Mouse (Mus musculus): ENCODE measurements around the gene Pde10a.

Pde10a gene

DNA sequence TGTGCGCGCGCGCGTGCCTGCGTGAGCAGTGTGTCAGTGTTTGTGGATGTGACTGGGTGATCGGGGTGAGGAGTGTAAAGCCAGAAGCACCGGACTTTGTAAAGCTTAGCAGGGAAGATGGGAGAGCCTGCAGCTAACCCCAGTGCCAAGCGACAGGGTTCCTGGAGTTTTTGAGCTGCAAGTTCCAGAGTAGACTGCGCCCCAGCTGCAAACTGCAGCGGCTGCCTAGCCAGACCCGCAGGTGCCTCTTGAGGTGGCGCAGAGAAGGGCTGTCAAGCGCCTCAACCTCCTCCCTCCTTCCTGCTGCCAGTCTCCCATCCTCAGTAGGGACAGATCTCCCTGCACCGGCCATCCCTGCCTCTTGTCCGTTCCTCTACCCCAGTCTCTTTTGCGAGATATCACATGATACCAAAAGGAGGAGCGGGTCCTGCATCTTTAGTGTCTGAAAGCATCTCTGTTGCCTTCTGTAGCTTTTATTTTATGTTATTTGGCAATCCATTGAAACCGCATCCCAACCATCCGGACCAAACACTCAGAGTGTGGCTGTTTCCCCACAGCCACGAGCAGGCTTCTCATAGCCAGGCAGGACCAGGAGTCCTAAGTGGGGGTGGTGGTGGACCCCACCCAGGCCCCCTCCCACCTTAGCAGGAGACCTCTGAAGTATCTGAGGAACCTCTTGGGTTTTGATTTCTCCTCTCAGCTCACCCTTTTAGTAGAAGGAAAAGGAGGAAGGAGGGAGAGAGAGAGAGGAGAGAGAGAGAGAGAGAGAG, 984 bp downstream of the Pde10a start:
- DNase-seq (ENCODE audit: low spot score): no peak

DNA sequence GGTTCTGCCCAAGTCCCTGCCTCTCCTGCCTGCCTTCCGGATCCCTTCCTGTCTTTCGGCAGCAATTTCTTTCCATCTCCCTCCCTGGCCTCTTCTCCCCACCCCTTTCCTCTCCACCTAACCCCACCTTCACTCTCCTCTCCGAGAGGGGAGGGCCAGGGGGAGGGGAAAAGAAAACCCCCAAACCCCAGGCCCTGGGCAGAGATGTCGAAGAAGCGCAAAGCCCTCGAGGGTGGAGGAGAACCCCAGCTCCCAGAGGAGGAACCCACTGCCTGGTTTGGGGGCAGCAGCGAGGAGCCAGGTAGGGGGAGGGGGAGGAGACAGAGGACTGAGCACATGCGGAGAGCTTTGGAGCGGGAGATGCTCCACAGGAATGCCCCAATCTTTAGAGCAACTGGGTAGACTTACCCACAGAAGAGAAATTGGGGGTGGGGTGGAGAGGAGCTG, 1.7 kb downstream of the Pde10a start:
- no peak for DNase-seq (ENCODE audit: low spot score)

DNA sequence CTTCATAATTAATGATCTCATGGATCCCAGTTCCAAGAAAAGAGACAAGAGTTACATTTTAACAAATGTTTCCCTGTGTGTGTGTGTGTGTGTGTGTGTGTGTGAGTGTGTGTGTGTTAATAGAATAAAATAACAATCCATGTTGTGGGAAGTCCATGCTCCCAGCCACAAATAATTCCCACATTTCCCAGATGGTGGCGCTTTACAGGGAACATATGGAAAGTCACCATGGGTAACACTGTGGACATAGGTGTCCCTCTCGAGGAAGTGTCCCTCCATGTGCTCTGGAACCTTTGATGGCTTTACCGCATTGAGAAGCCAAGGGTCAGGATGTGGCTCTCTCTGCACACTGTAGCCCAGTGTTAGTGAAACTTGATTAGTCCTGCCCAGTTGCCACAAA, 3.5 kb downstream of the Pde10a start:
- no peak for DNase-seq (ENCODE audit: low spot score)

DNA sequence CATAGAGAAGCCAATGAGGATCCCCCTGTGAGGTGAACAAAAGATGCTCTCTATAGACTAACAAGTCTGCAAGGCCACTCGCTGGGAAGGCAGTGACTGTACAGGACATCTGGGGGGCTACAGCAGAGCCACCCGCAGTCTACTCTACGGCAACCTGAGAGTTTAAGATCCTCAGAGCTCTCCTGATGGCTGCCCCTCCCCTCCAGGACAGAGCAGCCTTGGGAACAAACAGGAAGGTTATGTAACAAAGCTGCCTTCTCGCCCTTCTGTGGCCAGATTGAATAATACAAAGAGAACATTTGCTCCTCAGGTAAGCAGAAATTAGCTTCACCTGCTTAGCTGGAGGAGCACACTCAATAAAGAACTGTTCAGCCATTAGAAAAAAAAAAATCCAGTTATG, 7.4 kb downstream of the Pde10a start:
- DNase-seq (ENCODE audit: low spot score): no peak

DNA sequence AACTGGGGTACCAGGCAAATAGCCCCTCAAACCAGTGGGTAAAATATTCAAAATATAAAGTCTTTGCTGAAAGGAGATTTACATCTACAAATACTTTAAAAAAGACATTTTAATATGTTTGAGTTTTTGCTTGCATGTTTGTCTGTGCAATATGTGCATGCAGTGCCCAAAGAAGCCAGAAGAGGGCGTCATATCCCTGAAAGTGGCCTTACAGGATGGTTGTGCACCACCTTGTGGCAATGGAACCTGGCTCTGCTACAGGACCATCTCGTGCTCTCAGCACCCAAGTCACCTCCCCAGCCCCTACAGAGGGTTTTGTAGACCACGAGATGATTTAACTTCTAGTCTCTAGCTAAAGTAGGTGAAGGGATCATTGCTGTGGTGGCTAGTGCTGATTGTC, 8.7 kb downstream of the Pde10a start:
- no peak for DNase-seq (ENCODE audit: low spot score)

DNA sequence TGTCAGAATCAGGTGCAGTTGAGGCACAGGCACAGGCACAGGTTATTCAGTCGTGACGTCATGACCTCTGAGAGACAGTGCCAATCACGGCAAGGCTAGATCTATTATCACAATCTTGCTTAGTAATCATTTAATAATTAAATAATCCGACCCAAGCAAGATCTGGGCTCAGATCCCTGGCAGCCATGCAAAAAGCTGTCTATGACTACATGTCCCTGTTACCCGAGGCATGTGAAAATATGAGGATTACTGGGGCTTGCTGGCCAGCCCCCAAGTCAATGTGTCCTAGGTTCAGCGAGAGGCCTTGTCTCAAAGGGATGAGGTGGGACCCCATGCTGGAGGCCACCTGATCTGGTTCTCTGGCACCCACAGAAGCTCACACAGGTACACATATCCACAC, 11.3 kb downstream of the Pde10a start:
- no peak for DNase-seq (ENCODE audit: low spot score)

DNA sequence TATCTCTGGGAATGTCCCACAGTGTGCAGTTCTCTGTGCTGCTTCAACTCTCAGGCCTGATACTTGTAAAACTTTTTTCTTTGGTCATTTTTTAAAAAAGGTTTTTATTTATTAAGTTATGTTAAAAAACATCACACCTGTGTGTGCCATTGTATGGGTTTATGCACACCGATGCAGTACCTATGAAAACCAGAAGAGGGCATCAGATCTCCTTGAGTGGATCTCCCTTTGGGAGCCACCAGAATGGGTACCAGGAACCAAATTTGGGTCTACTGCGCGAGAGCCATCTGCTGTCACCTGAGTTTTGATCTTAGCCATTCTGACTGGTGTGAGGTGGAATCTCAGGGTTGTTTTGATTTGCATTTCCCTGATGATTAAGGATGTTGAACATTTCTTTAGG, 12.9 kb downstream of the Pde10a start:
- DNase-seq (ENCODE audit: low spot score): no peak

DNA sequence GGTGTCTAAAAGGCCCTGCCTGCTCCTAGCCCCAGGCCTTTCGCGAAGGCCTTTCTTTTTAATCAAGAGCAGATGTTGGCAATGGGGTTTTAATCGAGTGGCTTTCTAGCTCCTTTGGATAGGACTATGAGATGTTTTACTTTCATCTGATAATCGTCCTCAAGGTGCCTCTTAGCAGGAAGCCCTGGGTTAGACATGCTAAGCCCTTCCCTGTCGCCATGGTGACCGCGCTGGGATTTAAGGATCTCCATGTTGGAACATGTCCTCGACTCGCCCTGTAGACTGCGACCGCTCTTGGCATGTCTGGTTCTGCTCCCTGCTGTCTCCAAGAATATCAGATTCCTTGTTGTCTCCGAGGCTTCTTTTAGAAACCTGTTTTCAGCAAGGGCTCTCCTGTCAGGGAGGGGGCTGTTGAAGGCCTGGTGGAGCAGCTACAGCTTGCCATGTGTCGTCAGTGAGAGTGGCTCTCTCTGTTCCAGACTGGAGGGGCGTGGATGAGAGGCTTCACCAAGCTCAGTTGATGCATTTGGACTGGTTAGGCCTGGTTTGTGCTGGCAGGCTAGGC, 16.9 kb downstream of the Pde10a start:
- DNase-seq (ENCODE audit: low spot score): no peak

DNA sequence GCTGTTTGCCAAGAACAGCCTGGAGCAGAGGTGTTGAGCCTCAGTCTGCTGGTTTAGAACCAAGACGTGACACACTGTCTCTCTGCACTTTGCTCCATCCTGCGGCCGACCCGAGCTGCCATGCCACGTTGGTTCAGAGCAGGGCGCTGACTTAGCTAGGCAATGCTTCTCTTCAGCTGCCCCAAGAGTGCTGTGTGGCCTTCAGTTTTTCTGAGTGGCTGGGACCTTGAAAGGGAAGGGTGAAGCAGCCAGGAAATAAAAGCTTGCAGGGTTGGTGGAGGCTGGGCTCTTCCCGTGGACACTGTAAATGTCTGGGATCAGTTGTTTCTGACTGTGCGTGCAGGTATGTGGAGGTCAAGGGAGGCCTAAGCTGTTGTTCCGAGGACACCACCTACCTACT, 21.2 kb downstream of the Pde10a start:
- DNase-seq (ENCODE audit: low spot score): no peak

DNA sequence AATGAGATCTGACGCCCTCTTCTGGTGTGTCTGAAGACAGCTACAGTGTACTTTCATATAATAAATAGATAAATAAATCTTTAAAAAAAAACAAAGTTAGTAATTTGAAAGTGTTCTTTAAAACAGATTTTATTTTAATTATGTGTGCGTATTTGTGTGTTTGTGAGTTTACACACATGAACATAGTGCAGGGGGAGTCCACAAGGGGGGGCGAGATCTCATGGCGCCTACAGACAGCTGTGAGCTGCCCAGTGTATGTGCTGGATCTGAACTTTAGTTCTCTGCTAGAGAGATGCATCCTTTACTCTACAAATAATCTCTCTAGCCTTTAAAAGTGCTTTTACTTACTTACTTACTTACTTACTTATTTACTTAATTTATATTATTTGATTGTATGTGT, 23.6 kb downstream of the Pde10a start:
- no peak for DNase-seq (ENCODE audit: low spot score)

DNA sequence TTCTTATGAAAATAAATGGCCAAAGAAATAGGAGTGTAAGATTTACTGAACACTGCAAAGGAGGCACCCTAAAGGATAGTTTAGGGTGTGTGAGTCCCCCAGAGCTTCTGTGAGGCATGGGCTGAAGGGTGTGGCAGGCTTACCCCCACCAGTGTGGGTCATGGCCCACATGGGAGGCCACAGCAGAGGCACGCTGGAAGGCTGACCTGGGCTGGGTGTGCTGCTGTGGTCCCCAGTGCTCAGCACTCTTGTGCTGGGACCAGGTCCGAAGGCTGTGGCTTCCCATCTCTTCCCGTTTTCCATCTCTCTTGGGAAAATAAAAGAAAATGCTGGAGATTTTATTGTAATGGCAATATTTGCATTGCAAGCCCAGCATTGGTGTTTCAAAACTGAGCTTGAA, 26.5 kb downstream of the Pde10a start:
- DNase-seq (ENCODE audit: low spot score): no peak

DNA sequence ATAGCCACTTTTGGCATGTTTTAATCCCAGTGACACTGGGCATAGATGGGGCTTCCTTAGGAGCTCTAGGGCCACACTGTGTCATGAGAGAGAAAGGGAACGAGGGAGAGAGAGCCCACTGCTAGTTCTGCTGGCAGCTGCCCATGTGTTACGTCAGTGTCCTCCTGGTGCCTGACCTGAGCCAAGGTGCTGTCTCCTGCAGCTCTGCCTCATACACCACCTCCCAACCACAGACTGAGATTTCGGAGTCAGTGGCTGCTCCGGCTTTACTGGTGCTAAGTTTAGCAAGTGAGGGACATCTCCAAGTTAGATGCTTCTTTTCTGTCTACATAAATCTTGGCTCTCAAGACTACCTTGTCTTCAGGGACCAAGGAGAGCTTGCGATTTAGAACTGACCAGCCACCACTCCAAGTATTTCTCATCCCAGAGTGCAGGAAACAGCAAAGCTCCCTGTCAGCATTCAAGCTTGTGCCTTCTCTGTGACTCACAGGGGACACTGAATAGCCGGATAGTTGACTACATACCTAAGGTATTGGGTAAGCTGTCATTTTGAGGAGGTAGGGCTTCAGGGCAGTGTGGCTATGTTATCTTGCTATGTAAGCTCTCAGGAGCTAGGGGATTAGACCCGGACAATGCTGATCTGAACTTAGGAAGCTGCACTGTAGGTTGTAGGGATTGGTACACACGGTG, 27.3 kb downstream of the Pde10a start:
- no peak for DNase-seq (ENCODE audit: low spot score)

DNA sequence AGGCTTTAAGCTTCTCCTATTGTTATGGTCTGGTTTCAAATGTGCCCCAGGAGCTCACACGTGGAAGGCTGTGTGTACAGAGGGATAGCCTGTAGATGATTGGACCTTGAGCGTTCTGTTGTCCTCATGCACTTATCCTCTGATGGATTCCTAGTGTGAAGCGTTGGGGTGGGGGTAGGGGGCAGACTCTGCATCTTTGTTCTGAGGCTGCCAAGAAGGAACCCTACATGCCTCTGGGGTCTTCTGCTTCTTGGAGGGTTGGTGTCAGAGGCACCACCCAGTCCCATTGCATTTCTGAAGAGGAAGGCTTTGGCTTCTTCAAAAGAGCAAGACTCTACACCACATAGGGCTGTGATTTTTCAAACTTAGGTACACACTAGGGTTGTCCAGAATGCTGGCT, 28.4 kb downstream of the Pde10a start:
- DNase-seq (ENCODE audit: low spot score): no peak

DNA sequence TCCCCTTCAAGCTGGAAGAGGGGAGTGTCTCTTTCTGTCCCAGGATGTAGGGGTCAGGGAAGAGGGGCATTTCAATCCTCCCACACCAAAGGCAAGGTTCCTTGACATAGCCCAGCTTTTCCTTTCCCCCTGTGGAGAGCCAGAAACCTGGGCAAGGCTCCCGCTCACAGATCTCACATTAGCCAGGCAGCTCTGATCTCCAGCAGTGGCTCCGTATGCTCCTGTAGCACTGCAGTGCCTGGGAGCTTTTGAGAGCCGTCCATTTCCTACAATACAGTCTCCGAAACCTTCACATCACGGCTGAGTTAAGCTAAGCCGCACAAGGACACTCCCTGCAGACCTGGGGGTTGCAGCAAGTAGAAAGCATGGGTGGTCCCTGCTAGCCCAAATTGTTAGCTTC, 29.0 kb downstream of the Pde10a start:
- DNase-seq (ENCODE audit: low spot score): no peak

DNA sequence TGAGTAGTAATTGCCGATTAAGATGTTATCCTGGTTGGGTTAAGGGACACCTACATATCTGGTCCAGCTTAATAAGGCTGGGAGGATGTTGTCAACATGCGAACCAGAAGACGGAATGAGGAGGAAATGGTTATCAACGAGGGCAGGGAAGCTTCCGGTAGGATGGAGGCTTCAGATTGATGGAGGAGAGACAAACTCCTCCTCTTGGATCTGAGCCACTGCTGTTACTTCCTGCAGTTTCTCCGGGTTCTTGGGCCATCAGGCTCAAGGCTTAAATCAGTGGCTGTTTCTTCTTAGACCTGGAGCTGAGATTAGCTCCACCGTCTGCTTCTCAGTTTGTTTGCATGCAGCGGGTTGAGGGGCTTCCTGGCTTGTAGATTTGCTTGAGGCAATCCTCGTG, 30.6 kb downstream of the Pde10a start:
- DNase-seq (ENCODE audit: low spot score): no peak

DNA sequence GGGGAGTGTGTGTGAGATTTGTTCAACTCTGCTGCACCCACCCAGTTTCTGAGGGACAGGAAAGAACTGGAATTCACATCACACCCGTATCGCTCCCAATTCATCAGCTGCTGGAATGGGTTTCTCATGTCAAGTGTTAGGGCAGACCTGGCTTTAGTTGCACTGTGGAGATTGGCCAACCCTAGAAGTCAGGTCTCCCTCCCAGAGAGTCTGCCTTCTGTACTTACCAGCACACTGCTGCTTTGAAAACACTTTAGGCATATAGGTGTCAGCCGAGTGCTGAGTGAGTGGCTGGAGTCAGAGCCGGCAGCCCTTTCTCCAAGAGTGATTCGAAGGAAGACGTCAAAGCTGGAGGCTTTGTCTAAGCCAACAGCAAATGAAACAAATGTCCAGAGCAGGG, 31.1 kb downstream of the Pde10a start:
- DNase-seq (ENCODE audit: low spot score): no peak

DNA sequence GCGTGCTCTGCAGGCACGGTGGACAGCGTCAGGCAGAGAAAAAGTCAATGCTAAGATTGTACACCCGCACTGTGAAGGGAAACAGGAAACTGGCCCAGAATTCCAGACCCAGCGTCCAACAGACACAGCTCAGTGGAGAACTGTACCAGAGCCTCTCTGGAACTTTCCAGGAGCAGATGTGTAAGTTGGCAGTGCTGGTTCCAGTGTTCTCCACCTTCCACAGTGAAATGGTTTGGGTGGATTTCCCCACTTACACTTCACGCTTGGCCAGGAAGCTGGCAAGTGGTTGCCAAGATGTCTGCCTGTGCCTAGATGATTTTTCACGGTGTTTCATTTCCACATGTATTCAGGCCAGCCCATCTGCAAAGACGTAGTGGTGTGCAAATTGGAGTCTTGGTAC, 32.8 kb downstream of the Pde10a start:
- no peak for DNase-seq (ENCODE audit: low spot score)

DNA sequence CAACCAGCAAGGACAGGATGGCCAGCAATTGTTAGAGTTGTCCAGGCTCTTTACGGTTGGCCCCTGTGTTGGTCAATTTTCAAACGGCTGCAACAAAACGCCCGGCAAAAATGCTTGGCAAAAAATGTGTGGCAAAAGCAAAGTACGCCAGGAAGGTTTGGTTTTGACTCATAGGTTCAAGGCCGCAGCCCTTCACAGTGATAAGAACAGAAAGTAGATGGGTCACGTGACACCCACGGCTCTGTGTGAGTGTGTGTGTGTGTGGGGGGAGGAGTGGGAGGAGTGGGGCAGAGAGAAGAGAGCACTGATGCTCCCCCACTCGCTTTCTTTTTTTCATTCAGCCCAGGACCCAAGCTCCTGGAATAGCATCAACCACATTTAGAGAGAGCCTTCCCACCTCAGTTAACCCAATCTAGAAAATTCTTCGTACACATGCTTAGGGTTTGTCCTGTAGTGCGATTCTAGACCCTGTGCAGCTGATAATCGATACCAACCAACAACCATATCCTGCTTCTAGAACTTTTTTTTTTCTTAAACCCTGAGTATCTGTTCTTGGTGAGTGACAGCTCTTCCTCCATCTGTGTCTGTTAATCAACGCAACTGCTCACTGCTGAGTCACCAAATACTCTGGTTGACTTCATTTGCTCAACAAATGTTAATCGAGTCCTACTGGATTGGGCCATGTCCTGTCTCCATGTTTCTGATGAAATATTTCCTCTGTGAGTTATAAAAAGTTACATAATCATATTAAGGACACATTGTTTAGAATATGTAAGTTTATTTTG, 37.1 kb downstream of the Pde10a start:
- DNase-seq (ENCODE audit: low spot score): no peak

DNA sequence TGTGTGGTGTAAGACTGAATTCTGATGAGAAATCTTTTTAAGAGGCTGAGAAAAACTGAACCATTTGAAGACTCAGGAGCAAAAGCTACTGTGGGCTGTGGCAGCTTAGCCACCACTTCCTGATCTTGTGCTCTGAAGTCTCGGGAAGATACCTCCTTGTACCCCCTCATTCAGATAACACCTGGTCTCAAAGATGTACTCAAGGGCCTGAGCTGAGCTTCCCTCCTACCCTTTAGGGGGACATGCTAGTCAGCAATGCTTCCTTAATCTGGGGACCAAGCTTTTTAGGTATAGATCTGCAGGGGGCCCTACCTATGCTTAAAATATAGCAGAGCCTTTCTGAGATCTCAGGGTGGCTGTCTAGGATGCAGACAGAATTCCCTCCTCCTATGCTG, 37.7 kb downstream of the Pde10a start:
- no peak for DNase-seq (ENCODE audit: low spot score)

DNA sequence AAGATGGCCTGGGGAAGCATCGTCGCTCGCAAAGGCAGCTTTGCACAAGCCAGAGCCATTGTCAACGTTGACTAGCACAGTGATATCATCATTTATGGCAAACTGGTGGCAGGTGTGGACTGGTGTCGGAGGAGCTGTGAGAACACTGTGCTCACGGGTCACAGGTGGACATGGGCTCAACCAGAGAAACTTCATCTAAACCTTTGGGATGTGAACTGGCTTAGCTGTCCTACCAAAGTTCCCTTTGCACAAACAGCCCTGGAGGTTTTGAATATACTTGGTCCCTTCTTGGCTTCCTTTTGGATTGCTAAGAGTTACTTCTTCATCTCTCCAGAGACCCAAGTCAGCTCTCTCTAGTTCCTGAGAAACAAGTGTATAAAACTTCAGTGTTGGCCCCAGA, 41.7 kb downstream of the Pde10a start, which contains the start of gene Gm17087:
Gm17087 (minus strand) TSS at position 101 of the 400 bp plus-strand sequence.
- DNase-seq (ENCODE audit: low spot score): no peak

DNA sequence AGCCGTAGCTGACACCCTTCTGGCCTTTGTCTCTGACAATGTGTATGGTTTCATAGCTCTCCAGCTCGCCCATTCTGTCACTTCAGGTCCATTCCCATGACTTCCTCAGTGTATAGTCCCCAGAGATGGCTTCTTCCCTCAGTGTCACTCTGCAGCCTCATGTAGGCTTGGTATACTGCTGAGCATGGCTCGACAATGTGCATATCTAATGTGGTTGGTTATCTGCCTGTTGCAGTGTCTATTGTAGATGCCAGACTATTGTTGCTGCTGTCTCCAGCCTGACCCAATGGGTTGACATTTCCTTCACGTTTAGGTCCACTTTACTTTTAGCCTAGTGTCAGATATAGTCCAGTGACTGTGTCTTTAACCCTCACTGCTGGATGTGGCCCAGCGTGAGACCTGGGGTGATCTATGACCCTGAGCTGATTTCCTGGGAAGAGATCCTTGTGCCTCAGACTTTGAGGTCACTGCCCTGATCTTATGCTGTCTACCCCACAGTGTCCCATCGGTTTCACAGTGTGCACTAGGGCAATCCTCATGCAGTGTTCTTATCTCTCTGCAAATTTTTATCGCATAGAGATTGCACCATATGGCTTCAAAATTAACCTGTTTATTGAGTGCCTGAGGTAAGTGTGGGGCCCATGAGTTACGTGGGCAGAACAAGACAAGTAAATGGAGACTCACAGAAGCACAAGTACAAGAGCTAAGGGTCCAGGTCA, 48.5 kb downstream of the Pde10a start:
- DNase-seq (ENCODE audit: low spot score): no peak

DNA sequence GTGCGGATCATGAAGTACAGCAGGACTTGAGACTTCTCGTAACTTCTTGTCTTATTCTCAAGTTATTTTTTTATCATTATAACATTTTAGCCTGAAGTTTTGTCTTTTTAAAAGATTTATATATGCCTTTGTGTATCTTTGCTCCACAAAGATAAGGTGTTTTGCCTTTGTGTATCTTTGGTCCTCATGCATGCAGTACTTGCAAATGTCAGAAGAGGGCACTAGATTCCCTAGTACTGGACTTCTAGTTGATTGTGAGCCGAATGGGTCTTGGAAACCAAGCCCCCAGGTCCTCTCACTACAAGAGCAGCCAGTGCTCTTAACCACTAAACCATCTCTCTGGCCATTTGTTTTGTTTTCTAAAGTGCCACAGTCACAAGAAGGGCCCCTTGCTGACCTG, 55.2 kb downstream of the Pde10a start:
- DNase-seq (ENCODE audit: low spot score): no peak

All from urinary bladder, postnatal 25 days (tissue).